Mouse (Mus musculus) lung, embryonic 15.5 days (tissue): Measurements from ENCODE around the gene Krtap4-13. TPM values are rescaled to one million over a fixed set of nuclear protein-coding genes. Genes with fewer than 3 reads are reported as not detected.
"Not testable (repeated sequence)": the region's sequence is repeated elsewhere in the genome, so short reads cannot be mapped to it uniquely, and the experiment has no call there.

Source experiments
- ATAC-seq: fragments of 200-750 bp; cut with Nextera tagmentation; 2 replicates; pipeline ENCODE4 v1.8.0; 2017; ENCODE audit warnings: moderate number of reproducible peaks, borderline replicate concordance; ENCODE audit not compliant: low FRiP score, low TSS enrichment; ENCODE audit errors: extremely low read depth
- H3K27ac ChIP-seq: fragments of 300-500 bp; sonication (generic); 2 replicates; pipeline ENCODE4 v1.5.1; 2015; ENCODE audit warnings: moderate library complexity, mild to moderate bottlenecking, inconsistent platforms
- H3K27me3 ChIP-seq: fragments of 300-500 bp; sonication (generic); 2 replicates; pipeline ENCODE4 v1.6.1; 2015; ENCODE audit warnings: inconsistent platforms
- H3K36me3 ChIP-seq: fragments of 300-500 bp; sonication (generic); 2 replicates; pipeline ENCODE4 v1.6.1; 2015; ENCODE audit warnings: inconsistent platforms
- H3K4me1 ChIP-seq: fragments of 300-500 bp; sonication (generic); 2 replicates; pipeline ENCODE4 v1.6.1; 2015; ENCODE audit warnings: inconsistent platforms
- H3K4me2 ChIP-seq: fragments of 300-500 bp; sonication (generic); 2 replicates; pipeline ENCODE4 v1.6.1; 2015; ENCODE audit warnings: inconsistent platforms, mild to moderate bottlenecking, moderate library complexity
- H3K4me3 ChIP-seq: fragments of 300-500 bp; sonication (generic); 2 replicates; pipeline ENCODE4 v1.5.1; 2015; ENCODE audit warnings: mild to moderate bottlenecking, inconsistent platforms
- H3K9ac ChIP-seq: fragments of 300-500 bp; sonication (generic); 2 replicates; pipeline ENCODE4 v1.6.1; 2015; ENCODE audit warnings: inconsistent platforms
- H3K9me3 ChIP-seq: fragments of 300-500 bp; sonication (generic); 2 replicates; pipeline ENCODE4 v1.6.1; 2016; ENCODE audit warnings: inconsistent platforms
- WGBS: fragments of 180-500 bp; shearing (Covaris S2); methylation state at CpG from one replicate; pipeline ENCODE4 v1.1.7; 2015; 5-methylcytosine and 5-hydroxymethylcytosine counted together
- polyA plus RNA-seq: library from polyadenylated mRNA; unstranded; fragments of >200 nt; fragmentation: Nextera tagmentation; extraction: Ambion mirVana; gene quantifications from 2 replicates; pipeline ENCODE4 v1.2.1, GENCODE M21; 2015

The Krtap4-13 gene
- polyA plus RNA-seq: not detected in 2 replicates

DNA sequence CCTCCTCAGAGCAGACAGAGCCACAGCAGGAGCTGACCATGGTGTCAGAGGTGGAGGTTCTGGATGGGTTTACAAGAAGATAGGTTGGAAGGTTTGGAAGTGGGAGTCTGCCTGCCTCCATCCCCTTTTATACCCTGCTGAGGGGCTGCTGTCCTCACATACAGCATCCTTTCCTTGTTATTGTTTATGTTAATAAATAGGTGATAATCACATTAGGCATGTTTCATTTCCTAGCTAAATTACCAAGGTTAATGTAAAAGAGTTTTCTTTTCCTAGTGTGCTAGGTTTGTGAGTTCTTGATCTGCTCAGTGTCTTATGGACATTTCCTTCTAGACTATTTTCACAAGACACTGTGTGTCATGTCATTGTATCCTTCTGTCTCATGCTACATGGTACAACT lies at the start of gene Krtap4-13:
TSS of gene Krtap4-13 (minus strand) at position 101 of the 400 bp plus-strand sequence.
- H3K27ac ChIP-seq, H3K36me3 ChIP-seq, H3K9ac ChIP-seq, H3K4me3 ChIP-seq, H3K4me1 ChIP-seq, H3K4me2 ChIP-seq, H3K27me3 ChIP-seq, ATAC-seq, H3K9me3 ChIP-seq: not testable (repeated sequence)

DNA sequence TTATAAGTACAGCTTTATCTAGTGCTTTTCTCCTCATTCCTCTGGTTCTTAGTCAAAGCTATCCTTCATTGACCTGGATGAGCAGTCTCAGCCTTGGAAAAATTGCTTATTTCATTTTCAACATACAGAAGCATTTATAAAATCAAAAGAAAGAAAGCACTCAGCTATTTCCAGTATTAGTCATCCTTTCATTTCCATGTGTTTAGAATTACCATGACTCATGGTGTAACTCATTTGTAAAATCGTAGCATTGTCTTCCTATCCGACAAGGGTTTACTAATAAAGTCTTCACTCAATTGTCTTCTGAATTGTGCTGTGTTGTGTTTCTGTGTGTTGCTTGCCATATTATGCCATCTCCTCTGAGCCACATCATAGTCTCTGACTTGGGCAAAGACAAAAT lies 49.1 kb upstream of the Krtap4-13 start:
- no peak for ATAC-seq

DNA sequence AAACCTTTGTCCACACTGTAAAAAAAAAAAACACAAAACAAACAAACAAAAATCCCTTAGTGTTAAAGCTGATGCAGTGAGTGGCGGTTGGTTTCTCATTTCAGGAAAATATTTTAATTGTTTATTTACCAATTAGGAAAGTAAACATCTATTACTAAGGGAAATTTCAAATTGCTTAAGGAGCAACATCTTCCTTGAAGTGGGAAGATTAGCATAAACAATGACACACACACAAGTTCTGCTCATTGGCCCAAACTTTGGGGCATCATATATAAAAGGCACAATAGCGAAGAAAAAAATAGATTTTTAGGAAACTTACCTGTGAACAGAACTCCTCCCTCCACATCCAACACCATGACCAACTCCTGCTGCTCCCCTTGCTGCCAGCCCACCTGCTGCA lies 47.9 kb upstream of the Krtap4-13 start, which contains the start of gene Gm11568:
TSS of gene Gm11568 (plus strand) at position 301 of the 400 bp plus-strand sequence.
- Histone ChIP-seq H3K4me3 (no peak within 1 kb of the TSS), H3K27me3 (no peaks in the 10 kb centered on the region), H3K4me2 (no peak within 1 kb of the TSS), H3K4me1 (no peaks in the 10 kb centered on the region), H3K27ac (no peak within 1 kb of the TSS), H3K9me3 (no peaks in the 10 kb centered on the region), H3K9ac (no peak within 1 kb of the TSS), H3K36me3 (no peaks in the 10 kb centered on the region)
- WGBS: 75% methylated on average over 2 of the region's 2 CpGs
- ATAC-seq: no peak

More for the DNA sequence above, 49.1 kb upstream of the Krtap4-13 start:
- no peak overlapping the region for H3K4me3 ChIP-seq
- no peaks in the 10 kb centered on the region for H3K36me3 ChIP-seq
- no peak overlapping the region for H3K4me2 ChIP-seq
- no peaks in the 10 kb centered on the region for H3K27me3 ChIP-seq
- WGBS: 69% methylated on average over 2 of the region's 2 CpGs
- H3K9ac ChIP-seq: no peak overlapping the region
- H3K27ac ChIP-seq: no peak overlapping the region
- no peaks in the 10 kb centered on the region for H3K9me3 ChIP-seq
- no peaks in the 10 kb centered on the region for H3K4me1 ChIP-seq

DNA sequence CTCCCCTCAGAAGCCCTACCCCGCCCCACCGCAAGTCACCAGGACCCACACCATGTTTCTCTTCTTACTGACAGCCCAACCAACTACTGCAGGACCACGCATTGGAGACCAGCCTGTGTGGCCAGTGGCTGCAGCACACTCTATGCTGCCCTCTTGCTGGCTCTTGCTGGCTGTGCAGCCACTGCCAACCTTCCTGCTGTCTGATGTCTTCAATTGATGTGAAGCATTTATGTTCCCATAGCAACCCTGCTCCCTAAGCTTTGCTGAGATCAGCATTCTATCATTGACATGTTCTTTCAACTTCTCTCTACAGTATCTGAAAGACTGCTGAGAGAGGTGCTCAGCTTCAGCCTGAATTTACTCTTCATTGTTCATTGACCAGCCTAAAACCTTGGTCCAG lies 44.4 kb upstream of the Krtap4-13 start:
- WGBS: 49% methylated on average over 3 of the region's 3 CpGs
- ATAC-seq: no peak
- no peaks in the 10 kb centered on the region for H3K4me1 ChIP-seq

DNA sequence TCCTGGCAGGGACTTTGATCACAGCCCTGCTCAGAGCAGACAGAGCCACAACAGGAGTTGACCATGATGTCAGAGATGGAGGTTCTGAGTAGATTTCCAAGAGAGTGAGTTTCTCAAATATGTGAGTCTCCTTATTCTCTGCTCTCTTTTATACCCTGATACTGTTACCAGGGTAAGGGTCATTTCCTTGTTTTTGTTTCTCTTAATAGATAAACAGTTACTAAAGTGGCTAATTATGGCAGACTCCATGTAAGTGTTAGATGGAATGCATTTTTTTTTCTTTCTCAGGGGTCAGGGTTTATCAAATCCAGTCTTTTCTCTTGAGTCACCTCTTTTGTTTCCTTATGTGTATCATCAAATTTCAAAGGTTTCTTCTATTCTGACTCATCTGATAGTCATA lies 41.8 kb upstream of the Krtap4-13 start, which contains the start of gene Krtap4-16:
TSS of gene Krtap4-16 (minus strand) at position 101 of the 400 bp plus-strand sequence.
- ATAC-seq: no peak
- Histone ChIP-seq H3K27me3 (no peaks in the 10 kb centered on the region), H3K4me3 (no peak within 1 kb of the TSS), H3K9ac (no peak within 1 kb of the TSS), H3K9me3 (no peaks in the 10 kb centered on the region), H3K4me2 (no peak within 1 kb of the TSS), H3K36me3 (no peaks in the 10 kb centered on the region), H3K27ac (no peak within 1 kb of the TSS), H3K4me1 (no peaks in the 10 kb centered on the region)

More for the DNA sequence above, 44.4 kb upstream of the Krtap4-13 start:
- Histone ChIP-seq H3K27me3 (no peaks in the 10 kb centered on the region), H3K4me3 (no peak overlapping the region), H3K27ac (no peak overlapping the region), H3K36me3 (no peaks in the 10 kb centered on the region), H3K4me2 (no peak overlapping the region), H3K9ac (no peak overlapping the region), H3K9me3 (no peaks in the 10 kb centered on the region)

DNA sequence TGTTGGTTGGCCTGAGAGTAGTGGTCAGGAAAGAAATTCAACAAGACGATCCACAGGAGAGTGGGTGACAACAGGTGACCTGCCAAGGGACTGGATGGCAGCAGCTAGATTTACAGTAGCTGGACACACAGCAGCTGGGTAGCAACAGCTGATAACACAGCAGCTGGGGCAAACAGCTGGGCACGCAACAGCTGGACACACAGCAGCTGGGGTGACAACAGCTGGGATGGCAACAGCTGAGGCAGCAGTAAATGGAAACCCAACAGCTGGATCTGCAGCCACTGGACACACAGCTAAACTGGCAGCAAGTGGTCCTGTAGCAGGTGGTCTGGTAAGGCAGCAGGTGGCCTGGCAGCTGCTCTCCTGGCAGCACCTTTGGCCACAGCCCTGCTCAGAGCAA lies 37.1 kb upstream of the Krtap4-13 start:
- no peak overlapping the region for H3K4me3 ChIP-seq
- no peaks in the 10 kb centered on the region for H3K27me3 ChIP-seq
- no peaks in the 10 kb centered on the region for H3K36me3 ChIP-seq
- no peak for ATAC-seq
- 83% methylated on average over 2 of the region's 2 CpGs for WGBS
- no peaks in the 10 kb centered on the region for H3K4me1 ChIP-seq
- no peak overlapping the region for H3K27ac ChIP-seq
- no peak overlapping the region for H3K9ac ChIP-seq
- no peaks in the 10 kb centered on the region for H3K9me3 ChIP-seq
- H3K4me2 ChIP-seq: no peak overlapping the region

DNA sequence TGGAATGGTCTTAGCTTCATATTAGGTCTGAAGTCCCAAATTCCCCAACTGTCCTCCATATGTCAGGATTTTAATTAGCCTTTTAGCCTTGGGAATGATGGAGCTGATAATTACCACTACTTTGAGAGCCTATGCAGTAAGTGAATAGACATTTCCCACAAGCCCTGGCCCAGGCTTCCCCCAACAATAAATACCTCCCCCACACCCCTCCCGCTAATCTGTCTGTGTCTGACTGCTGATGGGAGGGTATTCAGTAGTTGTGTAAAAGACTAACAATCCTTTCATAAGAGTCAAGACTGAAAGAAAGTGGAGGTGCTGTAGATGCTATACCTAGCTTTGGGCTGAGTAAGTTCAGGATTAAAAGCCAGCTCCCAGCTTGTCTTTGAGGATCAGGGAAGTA lies 32.5 kb upstream of the Krtap4-13 start:
- WGBS: 90% methylated on average over 1 of the region's 1 CpGs
- Histone ChIP-seq H3K9ac (no peak overlapping the region), H3K4me2 (no peak overlapping the region), H3K27ac (no peak overlapping the region), H3K4me1 (no peaks in the 10 kb centered on the region), H3K27me3 (no peaks in the 10 kb centered on the region), H3K9me3 (no peaks in the 10 kb centered on the region), H3K4me3 (no peak overlapping the region), H3K36me3 (no peaks in the 10 kb centered on the region)
- no peak for ATAC-seq

DNA sequence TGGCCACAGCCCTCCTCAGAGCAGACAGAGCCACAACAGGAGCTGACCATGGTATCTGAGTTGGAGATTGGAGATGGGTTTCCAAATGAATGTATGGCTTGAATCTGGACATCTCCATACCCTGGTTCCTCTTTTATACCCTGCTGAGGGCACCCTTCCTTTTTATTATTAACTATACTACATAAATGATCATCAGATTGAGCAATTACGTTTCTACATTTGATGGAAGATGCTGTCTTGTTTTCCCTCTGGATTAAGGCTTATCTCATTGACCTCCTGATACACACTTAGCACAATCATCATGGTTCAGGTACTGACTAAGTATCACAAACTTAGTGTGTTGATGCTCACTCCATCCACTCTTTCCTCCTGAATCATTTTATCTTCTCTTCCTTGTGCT lies 28.3 kb upstream of the Krtap4-13 start, which contains the start of gene 2300003K06Rik:
TSS of gene 2300003K06Rik (minus strand) at position 101 of the 400 bp plus-strand sequence.
- ATAC-seq: no peak
- WGBS: 85% methylated on average over 1 of the region's 1 CpGs
- H3K4me3 ChIP-seq: no peak within 1 kb of the TSS

DNA sequence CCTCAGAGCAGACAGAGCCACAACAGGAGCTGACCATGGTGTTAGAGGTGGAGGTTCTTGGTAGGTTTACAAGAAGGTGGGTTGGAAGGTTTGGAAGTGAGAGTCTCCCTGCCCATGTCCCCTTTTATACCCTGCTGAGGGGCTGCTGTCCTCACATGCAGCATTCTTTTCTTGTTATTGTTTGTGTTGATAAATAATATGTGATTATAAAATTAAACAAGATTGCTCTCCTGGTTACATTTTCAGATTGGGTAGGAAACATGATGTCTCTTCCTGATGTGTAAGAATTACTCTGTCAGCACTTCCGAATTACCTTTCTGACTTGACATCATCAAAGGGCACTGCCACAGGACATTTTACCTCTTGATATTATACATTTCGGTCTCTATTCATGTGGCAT lies 5.9 kb upstream of the Krtap4-13 start, which contains the start of gene Gm11564:
TSS of gene Gm11564 (minus strand) at position 101 of the 400 bp plus-strand sequence.
- not testable (repeated sequence) for H3K27ac ChIP-seq, H3K36me3 ChIP-seq, H3K4me2 ChIP-seq, H3K4me3 ChIP-seq, H3K9me3 ChIP-seq, H3K27me3 ChIP-seq, ATAC-seq, H3K9ac ChIP-seq, H3K4me1 ChIP-seq
- 70% methylated on average over 2 of the region's 2 CpGs for WGBS

More for the DNA sequence above, 28.3 kb upstream of the Krtap4-13 start, which contains the start of gene 2300003K06Rik:
- Histone ChIP-seq H3K4me2 (no peak within 1 kb of the TSS), H3K27ac (no peak within 1 kb of the TSS), H3K9ac (no peak within 1 kb of the TSS), H3K36me3 (no peaks in the 10 kb centered on the region), H3K4me1 (no peaks in the 10 kb centered on the region), H3K9me3 (no peaks in the 10 kb centered on the region), H3K27me3 (no peaks in the 10 kb centered on the region)

DNA sequence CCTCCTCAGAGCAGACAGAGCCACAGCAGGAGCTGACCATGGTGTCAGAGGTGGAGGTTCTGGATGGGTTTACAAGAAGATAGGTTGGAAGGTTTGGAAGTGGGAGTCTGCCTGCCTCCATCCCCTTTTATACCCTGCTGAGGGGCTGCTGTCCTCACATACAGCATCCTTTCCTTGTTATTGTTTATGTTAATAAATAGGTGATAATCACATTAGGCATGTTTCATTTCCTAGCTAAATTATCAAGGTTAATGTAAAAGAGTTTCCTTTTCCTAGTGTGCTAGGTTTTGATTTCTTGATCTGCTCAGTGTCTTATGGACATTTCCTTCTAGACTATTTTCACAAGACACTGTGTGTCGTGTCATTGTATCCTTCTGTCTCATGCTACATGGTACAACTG lies 5.3 kb downstream of the Krtap4-13 start, which contains the start of gene Gm11554:
TSS of gene Gm11554 (minus strand) at position 101 of the 400 bp plus-strand sequence.
- H3K27me3 ChIP-seq, H3K9me3 ChIP-seq, H3K36me3 ChIP-seq, ATAC-seq, H3K9ac ChIP-seq, H3K4me1 ChIP-seq, H3K4me3 ChIP-seq, H3K4me2 ChIP-seq, H3K27ac ChIP-seq: not testable (repeated sequence)
- WGBS: no CpG with 5 or more reads among the region's 1 CpGs

DNA sequence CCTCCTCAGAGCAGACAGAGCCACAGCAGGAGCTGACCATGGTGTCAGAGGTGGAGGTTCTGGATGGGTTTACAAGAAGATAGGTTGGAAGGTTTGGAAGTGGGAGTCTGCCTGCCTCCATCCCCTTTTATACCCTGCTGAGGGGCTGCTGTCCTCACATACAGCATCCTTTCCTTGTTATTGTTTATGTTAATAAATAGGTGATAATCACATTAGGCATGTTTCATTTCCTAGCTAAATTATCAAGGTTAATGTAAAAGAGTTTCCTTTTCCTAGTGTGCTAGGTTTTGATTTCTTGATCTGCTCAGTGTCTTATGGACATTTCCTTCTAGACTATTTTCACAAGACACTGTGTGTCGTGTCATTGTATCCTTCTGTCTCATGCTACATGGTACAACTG lies 10.9 kb downstream of the Krtap4-13 start, which contains the start of gene Gm11569:
TSS of gene Gm11569 (minus strand) at position 101 of the 400 bp plus-strand sequence.
- H3K9me3 ChIP-seq, H3K9ac ChIP-seq, H3K4me2 ChIP-seq, H3K36me3 ChIP-seq, H3K27ac ChIP-seq, H3K4me3 ChIP-seq, ATAC-seq, H3K4me1 ChIP-seq, H3K27me3 ChIP-seq: not testable (repeated sequence)
- WGBS: no CpG with 5 or more reads among the region's 1 CpGs

DNA sequence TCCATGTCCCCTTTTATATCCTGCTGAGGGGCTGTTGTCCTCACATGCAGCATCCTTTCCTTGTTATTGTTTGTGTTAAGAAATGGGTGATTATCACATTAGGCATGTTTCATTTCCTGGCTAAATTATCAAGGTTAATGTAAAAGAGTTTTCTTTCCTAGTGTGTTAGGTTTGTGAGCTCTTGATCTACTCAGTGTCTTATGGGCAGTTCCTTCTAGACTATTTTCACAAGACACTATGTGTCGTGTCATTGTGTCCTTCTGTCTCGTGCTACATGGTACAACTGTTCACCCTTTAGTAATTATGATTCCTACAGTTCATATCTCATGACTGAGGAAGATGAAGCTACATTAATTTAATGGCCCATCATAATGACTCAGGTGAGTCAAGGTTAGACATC lies 16.3 kb downstream of the Krtap4-13 start, which contains the start of gene Gm11596:
TSS of gene Gm11596 (minus strand) at position 101 of the 400 bp plus-strand sequence.
- Histone ChIP-seq H3K27me3 (no peaks in the 10 kb centered on the region), H3K27ac (no peak within 1 kb of the TSS)
- WGBS: 75% methylated on average over 2 of the region's 2 CpGs

DNA sequence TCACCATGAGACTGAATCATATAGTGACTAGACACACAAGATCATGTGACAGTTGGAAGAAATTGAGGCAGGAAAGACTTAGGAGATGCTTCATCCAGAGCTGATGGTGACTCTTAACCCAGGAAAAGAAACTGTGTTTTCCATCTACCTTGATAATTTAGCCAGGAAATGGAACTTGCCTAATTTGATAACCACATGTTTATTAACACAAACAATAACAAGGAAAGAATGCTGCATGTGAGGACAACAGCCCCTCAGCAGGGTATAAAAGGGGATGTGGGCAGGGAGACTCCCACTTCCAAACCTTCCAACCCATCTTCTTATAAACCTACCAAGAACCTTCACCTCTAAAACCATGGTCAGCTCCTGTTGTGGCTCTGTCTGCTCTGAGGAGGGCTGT lies 24.8 kb downstream of the Krtap4-13 start, which contains the start of gene Krtap4-9:
TSS of gene Krtap4-9 (plus strand) at position 301 of the 400 bp plus-strand sequence.
- not testable (repeated sequence) for H3K4me1 ChIP-seq, H3K27ac ChIP-seq, H3K9me3 ChIP-seq, ATAC-seq, H3K4me3 ChIP-seq, H3K4me2 ChIP-seq, H3K9ac ChIP-seq, H3K36me3 ChIP-seq, H3K27me3 ChIP-seq

More for the DNA sequence above, 16.3 kb downstream of the Krtap4-13 start, which contains the start of gene Gm11596:
- Histone ChIP-seq H3K36me3 (no peaks in the 10 kb centered on the region), H3K9ac (no peak within 1 kb of the TSS), H3K4me2 (no peak within 1 kb of the TSS), H3K4me3 (no peak within 1 kb of the TSS), H3K4me1 (no peaks in the 10 kb centered on the region), H3K9me3 (no peaks in the 10 kb centered on the region)
- no peak for ATAC-seq
